Mouse (Mus musculus) cortical plate, adult 2 months (tissue): ENCODE measurements around the gene Olfr354. TPM values are rescaled to one million over a fixed set of nuclear protein-coding genes. Genes with fewer than 3 reads are reported as not detected.

Experiments used
- H3K27ac ChIP-seq: fragments of 200-500 bp; 2 replicates; pipeline ENCODE4 v1.5.1; 2012; ENCODE audit warnings: low read length, control low read depth, inconsistent platforms; ENCODE audit not compliant: insufficient read depth
- H3K4me1 ChIP-seq: fragments of 200-500 bp; 2 replicates; pipeline ENCODE4 v1.6.1; 2011; ENCODE audit warnings: low read length; ENCODE audit not compliant: control insufficient read depth, insufficient read depth
- H3K4me3 ChIP-seq: fragments of 200-500 bp; 2 replicates; pipeline ENCODE4 v1.5.1; 2011; ENCODE audit warnings: mild to moderate bottlenecking, low read length, control low read depth; ENCODE audit not compliant: insufficient read depth
- CTCF ChIP-seq: fragments of 200-500 bp; IDR thresholded peaks from 2 replicates; pipeline ENCODE4 v1.5.1; 2011; ENCODE audit warnings: mild to moderate bottlenecking, control low read depth, low read length; ENCODE audit not compliant: insufficient read depth; ENCODE audit errors: extremely low read depth
- POLR2A ChIP-seq: fragments of 200-500 bp; IDR thresholded peaks from 2 replicates; pipeline ENCODE4 v1.6.1; 2011; ENCODE audit warnings: mild to moderate bottlenecking, low read length, control low read depth; ENCODE audit not compliant: insufficient read depth; ENCODE audit errors: extremely low read depth
- polyA plus RNA-seq: library from polyadenylated mRNA; depleted of rRNA; stranded (reverse); fragments of >200 nt; gene quantifications from 2 replicates; pipeline ENCODE4 v1.2.3, GENCODE M21; 2012; rRNA removed

The Olfr354 gene
- polyA plus RNA-seq: not detected in 2 replicates

- no peak within 1 kb of the TSS for H3K4me3 ChIP-seq
- H3K27ac ChIP-seq: no peak within 1 kb of the TSS
- TF ChIP-seq CTCF (no peak), POLR2A (no peak)
- no peaks in the 10 kb centered on the region for H3K4me1 ChIP-seq
These were observed at the start of gene Olfr354 for GRCm38 (mm10) chr2:36905380-36905779. Olfr354 (plus strand) TSS chr2:36905680.

- TF ChIP-seq CTCF (no peak), POLR2A (no peak)
- H3K4me3 ChIP-seq: no peak within 1 kb of the TSS
- no peak within 1 kb of the TSS for H3K27ac ChIP-seq
- H3K4me1 ChIP-seq: no peaks in the 10 kb centered on the region
These were observed 42.9 kb upstream of the Olfr354 start, which contains the start of gene Olfr351 for GRCm38 (mm10) chr2:36862560-36862959. Olfr351 (minus strand) TSS chr2:36862660.

GRCm38 (mm10) chr2:36868160-36868559 lies 37.3 kb upstream of the Olfr354 start, which contains the start of gene Olfr352:
Olfr352 (plus strand) TSS chr2:36868460.
- Histone ChIP-seq H3K27ac (no peak within 1 kb of the TSS), H3K4me1 (no peaks in the 10 kb centered on the region), H3K4me3 (no peak within 1 kb of the TSS)
- TF ChIP-seq CTCF (no peak), POLR2A (no peak)

DNA sequence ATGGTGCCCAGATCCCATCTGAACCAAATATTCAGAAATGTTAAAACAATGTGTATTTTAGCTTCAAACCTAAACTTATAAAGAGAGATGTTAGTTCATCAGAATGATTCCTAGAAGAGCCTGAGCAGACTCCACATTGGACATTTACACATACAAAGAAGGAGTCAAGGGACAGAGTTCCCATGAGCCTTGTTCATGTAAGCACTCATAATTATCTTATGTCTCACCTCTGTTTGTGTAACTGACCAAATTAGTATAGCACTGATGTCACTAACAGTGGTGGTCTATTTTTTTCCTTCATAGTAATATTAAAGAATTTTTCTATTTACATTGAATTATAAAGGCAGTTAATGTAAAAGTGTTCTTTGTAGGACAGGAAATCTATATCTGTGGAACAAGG lies 12.6 kb upstream of the Olfr354 start, which contains the start of gene Olfr353:
Gene Olfr353 (minus strand): TSS at position 101 of the 400 bp plus-strand sequence.
- Histone ChIP-seq H3K4me3 (no peak within 1 kb of the TSS), H3K4me1 (no peaks in the 10 kb centered on the region), H3K27ac (no peak within 1 kb of the TSS)
- TF ChIP-seq CTCF: no peak
- no peak for TF ChIP-seq POLR2A

GRCm38 (mm10) chr2:36897114-36897513 lies 8.4 kb upstream of the Olfr354 start:
- no peak overlapping the region for H3K4me3 ChIP-seq
- no peak for TF ChIP-seq POLR2A
- no peak for TF ChIP-seq CTCF
- H3K27ac ChIP-seq: no peak overlapping the region
- H3K4me1 ChIP-seq: no peaks in the 10 kb centered on the region

DNA sequence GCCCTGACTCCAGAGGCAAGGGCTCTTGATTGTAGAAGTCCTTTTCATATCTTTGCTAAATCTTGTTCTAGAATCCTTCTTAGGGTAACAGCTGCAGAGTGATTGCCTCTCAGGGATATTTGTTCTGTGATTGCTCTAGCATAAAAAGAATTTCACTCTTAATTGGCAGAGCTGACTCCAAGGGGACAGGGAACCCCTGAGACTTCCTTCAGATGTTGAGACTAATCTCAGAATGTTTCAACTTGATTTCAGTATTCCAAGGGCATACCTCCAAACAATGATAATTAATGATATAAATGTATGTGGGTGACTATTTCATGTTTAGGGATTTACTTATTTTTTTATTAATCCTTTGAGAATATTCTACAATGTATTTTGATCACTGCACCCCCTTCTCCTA lies 23.3 kb downstream of the Olfr354 start, which contains the start of gene Olfr355:
Gene Olfr355 (minus strand): TSS at position 101 of the 400 bp plus-strand sequence.
- Histone ChIP-seq H3K4me1 (no peaks in the 10 kb centered on the region), H3K27ac (no peak within 1 kb of the TSS), H3K4me3 (no peak within 1 kb of the TSS)
- no peak for TF ChIP-seq POLR2A
- TF ChIP-seq CTCF: no peak

DNA sequence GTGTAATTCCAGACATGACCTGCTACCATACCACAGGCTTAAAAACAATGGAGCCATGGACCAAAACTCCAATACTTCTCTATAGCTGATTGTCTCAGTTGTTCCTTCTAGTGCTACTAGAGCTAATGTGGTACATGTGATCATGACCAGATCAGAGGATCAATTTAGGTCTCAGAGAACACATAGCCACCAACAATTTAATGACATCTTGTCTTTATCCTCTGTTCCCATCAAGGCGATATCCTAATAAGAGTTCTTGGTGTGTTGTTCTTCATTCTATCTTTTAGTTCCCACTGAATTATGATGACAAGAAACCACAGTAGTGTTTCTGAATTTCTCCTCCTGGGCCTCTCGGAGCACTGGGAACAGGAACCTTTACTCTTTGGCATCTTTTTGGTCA lies 31.3 kb downstream of the Olfr354 start, which contains the start of gene Olfr356:
Gene Olfr356 (plus strand): TSS at position 301 of the 400 bp plus-strand sequence.
- no peaks in the 10 kb centered on the region for H3K4me1 ChIP-seq
- no peak within 1 kb of the TSS for H3K27ac ChIP-seq
- TF ChIP-seq CTCF (no peak), POLR2A (no peak)
- no peak within 1 kb of the TSS for H3K4me3 ChIP-seq

Other genes starting within 250 kb of the Olfr354 start
- not detected in 2 replicates for gene Olfr346, start 219.9 kb upstream of the Olfr354 start, polyA plus RNA-seq
- not detected in 2 replicates for gene Olfr347, start 173.8 kb upstream of the Olfr354 start, polyA plus RNA-seq
- gene Olfr348, start 121.4 kb upstream of the Olfr354 start, polyA plus RNA-seq: not detected in 2 replicates
- not detected in 2 replicates for gene Olfr50, start 115.1 kb upstream of the Olfr354 start, polyA plus RNA-seq
- gene Olfr3, start 88.6 kb upstream of the Olfr354 start, polyA plus RNA-seq: not detected in 2 replicates
- gene Olfr350, start 59.4 kb upstream of the Olfr354 start, polyA plus RNA-seq: not detected in 2 replicates
- gene Olfr351, start 43.0 kb upstream of the Olfr354 start, polyA plus RNA-seq: not detected in 2 replicates
- gene Olfr352, start 37.2 kb upstream of the Olfr354 start, polyA plus RNA-seq: not detected in 2 replicates
- gene Olfr353, start 12.7 kb upstream of the Olfr354 start, polyA plus RNA-seq: not detected in 2 replicates
- not detected in 2 replicates for gene Olfr355, start 23.2 kb downstream of the Olfr354 start, polyA plus RNA-seq
- not detected in 2 replicates for gene Olfr356, start 31.4 kb downstream of the Olfr354 start, polyA plus RNA-seq
- not detected in 2 replicates for gene Olfr357, start 88.1 kb downstream of the Olfr354 start, polyA plus RNA-seq
- gene Olfr358, start 103.7 kb downstream of the Olfr354 start, polyA plus RNA-seq: not detected in 2 replicates
- gene Olfr360, start 160.1 kb downstream of the Olfr354 start, polyA plus RNA-seq: not detected in 2 replicates
- not detected in 2 replicates for gene Olfr361, start 183.6 kb downstream of the Olfr354 start, polyA plus RNA-seq
- not detected in 2 replicates for gene Olfr362, start 212.2 kb downstream of the Olfr354 start, polyA plus RNA-seq
- gene Olfr364-ps1, start 233.6 kb downstream of the Olfr354 start, polyA plus RNA-seq: not detected in 2 replicates